Mouse (Mus musculus): ENCODE results near the gene Bscl2. TPM values are rescaled to one million over a fixed set of nuclear protein-coding genes. Genes with fewer than 3 reads are reported as not detected.
"Not testable (repeated sequence)": the region's sequence is repeated elsewhere in the genome, so short reads cannot be mapped to it uniquely, and the experiment has no call there.

The Bscl2 gene
- total RNA-seq, 2 experiments from 2014 or later = 15.9 to 17.8 TPM

DNA sequence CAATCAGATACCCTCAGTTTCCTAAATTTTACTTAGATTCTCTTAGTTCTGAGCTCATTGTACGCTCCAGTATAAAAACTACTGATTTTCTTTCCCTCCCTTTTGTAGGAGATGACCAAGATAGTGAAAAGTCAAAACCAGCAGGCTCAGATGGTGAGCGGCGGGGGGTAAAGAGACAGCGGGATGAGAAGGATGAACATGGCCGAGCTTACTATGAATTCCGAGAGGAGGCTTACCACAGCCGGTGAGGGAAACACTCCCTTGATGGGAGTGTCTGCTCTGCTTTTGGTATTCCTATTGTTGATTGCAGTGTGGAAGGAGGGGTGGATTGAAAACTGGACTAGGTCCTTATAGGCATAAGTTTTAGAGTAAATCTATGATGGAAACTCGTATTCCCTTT is 14.6 kb upstream of the Bscl2 start:
- intact Hi-C loops (cut with DNase I) = no loop called here
- no peak for DNase-seq

DNA sequence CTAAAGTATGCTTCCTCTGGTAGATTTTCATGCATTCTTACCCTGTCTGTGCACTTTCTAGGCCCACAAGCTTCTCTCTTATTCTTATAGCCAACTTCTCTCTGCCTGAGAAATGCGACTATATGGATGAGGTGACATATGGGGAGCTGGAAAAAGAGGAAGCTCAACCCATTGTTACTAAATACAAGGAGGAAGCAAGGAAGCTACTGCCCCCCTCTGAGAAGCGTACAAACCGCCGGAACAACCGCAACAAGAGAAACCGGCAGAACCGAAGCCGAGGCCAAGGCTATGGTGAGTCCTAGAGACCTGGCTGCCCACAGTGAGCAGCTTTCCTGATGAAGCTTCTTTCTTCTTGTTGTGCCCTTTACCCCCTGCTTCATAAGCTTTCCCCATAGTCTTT is 7.6 kb upstream of the Bscl2 start, which contains the start of gene AC129217.1:
Gene AC129217.1, plus strand, starts transcription at position 114 of the 400 bp plus-strand sequence.
- no peak for DNase-seq
- intact Hi-C loops (cut with DNase I) = no loop called here

DNA sequence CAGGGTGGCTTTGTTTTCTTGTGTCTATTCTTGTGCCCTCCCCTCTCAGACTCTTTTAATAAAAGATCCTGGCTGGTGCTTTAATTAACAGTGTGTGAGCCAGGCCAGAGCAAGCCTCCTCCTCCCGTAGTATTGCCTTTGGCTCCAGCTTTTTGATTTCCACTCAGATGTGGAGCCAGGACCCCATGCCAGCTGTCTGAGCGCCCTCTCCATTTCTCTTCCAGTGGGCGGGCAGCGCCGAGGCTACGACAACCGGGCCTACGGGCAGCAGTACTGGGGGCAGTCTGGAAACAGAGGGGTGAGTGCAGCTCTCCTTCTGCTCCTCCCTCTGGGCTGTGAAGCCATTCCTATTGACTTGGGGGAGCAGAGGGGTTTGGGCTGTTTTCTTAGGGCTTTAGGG is 6.6 kb upstream of the Bscl2 start:
- intact Hi-C loops (cut with DNase I) = no loop called here
- DNase-seq = no peak

DNA sequence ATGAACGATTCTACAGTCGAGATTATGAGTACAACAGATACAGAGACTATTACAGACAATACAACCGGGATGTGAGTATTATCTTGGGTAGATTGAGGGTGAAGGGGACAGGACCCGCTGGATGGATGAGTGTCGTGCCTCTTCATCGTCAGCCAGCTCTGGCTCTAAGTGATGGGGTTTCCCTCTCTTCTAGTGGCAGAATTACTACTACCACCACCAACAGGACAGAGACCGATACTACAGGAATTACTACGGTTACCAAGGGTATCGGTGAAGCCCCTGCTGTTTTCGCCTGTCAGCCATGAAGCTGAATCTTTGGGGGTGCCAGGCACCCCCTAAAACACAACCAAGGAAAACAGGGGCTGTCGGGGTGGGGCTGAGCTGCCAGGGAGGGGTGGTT is 6.0 kb upstream of the Bscl2 start:
- no peak for DNase-seq
- intact Hi-C loops (cut with DNase I) = no loop called here

DNA sequence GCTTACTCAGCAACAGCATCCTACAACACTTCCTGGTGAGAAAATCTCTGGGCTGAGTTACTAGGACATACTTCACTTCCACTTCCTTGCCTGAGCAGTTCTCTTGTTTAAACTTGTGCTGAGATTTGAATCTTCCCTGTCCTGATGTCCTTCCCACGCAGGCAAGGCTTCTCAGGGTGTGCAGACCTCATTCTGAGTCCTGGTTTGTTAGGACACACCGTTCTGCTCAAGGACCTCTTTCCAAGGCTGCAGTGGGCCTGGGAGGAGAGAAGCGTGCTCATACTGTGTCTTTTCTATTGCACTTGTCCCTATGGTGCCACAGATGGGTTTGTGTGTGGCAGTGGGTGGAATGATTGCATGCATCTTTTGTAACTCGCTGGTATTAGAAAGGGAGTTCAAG is 4.3 kb upstream of the Bscl2 start:
- no peak for DNase-seq
- intact Hi-C loops (cut with DNase I) = no loop called here

DNA sequence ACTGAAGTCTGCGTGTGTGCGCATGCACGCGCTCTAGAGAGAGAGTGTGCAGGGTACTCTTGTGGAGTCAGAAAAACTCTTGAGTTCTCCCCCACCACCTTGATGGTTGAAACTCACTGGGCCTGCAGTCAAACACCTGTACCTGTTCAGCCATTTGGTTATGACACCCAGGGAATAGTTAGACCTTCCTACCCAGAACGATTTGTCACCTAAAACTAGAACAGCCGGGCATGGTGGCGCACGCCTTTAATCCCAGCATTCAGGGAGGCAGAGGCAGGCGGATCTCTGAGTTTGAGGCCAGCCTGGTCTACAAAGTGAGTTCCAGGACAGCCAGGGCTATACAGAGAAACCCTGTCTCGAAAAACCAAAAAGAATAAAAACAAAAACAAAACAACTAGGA is 940 bp upstream of the Bscl2 start:
- intact Hi-C loops (cut with DNase I); DNase-seq: not testable (repeated sequence)

DNA sequence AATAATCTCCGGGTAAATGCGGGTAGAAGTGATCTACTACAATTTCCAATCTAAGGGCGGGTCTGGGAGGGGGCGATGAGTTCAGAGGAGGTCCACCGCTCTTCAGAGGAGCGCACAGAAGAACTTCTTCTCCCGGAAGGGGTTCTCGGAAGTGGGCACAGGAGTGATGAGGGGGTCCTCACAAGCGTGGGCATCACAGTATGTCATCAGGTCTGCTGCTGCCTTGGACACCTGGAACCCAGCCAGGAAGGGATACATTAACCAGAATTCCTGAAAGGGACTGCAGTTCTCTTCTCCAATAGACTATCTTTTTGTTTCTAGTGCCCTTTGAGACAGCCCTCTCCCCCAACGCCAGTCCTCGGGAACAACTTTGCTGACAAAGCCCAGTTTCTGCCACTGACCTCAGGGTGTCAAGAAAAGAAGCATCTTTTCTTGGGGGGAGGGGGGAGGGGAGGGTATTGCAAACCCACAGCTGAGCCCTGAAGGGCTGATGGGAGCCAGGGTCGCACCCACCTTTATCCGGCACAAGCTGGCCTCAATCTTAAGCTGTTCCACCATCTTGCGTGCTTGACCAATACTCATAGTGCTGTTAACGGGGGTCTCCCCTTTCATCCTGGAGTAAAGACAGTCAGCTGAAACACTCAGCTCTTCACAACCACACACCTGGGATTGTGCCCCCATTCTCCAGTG is 919 bp downstream of the Bscl2 start:
- DNase-seq = no peak
- intact Hi-C loops (cut with DNase I) = no loop called here

DNA sequence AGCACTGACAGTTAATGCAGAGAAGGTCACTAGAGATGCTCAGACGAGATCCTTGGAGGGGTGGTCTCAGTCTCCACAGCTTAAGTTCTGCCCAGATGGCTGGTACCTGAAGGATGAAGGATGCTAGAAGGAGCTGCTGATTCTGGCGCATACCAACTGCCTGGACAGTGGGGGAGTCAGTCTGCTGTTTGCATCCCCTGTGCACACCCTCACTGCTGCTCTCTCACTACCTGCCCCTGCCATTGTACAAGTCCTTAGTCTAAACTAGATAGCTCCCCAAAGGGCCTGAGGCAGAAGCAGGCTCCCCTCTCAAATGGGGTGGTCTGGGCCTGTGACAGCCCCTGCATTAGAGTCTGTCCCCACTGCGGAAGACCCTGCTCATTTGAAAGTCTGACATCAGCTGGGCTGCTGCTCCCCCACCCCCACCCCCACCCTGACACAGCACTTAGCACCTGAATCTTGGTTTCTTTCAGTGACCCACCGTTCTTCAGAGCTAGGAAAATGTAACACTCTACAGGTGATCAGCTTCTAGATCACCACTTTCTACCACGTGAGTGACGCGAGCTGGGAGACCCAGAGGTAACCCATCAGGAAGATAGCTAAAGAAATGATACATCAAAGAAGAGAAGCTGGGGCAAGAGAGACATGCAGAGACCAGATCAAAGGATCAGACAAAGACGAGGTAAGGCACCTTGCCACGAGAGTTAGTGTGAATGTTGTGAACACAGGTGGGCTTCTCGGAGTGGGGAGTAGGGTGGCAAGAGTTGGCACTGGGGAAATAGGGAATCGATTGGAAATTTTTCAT is 2.0 kb downstream of the Bscl2 start, which contains the start of gene Gng3:
Gene Gng3, minus strand, starts transcription at position 92 of the 805 bp plus-strand sequence.
- intact Hi-C loops (cut with DNase I) = no loop called here
- DNase-seq = no peak

DNA sequence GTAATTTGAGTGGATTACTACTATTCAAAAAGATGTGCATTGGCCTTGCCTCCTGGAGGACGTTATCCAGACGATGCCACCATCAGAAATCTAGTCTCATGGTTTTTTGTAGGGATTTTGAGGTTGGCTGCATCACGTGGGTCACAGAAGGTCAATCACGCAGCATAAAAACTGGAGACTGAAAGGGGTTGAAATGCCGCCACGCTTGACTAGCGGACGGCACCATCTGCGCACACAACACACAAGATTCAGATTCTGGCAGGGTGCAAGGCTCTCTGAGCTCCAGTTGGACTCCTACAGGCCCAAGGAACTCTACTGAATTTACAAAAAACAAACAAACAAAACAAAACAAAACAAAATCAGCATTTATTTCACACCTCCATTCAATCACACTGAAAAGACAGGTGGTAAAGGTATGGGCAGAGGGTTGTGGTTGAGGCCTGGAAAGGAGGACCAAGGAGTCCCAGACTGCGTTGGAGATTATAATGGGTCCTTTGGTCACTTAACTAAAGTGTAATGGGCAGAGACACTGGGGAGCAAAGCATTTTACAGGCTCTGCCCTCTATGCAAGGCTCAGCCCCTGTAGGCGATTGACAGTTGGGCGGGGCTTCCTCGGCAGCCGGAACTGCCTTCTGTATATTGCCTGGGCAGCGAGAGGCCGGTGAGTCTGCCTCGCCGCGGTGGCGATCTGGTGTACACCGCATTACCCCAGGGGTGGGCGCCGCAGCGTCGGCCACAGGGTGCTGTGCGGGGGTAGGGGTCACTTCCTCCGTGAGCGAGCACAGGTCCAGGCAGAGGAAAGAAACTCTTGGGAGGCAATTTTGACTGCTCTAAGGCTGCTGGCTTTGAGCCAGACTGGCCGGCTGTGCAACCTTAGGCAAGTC is 2.9 kb downstream of the Bscl2 start:
- intact Hi-C loops (cut with DNase I) = loop anchor here (5.0 kb wide), 1 partner anchor 52 kb away; the partner anchor contains the start of gene Ints5
- DNase-seq = peak; percentile 64 to 65

DNA sequence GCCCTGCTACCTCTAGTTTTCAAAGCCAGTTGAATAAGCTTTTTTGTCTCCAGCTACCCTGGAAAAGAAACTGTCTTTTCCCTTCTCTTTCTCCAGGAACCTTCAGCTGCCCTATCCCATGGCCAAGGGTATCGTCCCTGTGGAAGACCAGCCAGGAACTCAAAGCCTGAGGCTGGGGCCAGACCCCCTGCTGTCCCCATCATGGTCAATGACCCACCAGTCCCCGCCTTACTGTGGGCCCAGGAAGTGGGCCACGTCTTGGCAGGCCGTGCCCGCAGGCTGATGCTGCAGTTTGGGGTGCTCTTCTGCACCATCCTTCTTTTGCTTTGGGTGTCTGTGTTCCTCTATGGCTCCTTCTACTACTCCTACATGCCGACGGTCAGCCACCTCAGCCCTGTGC is 3.7 kb downstream of the Bscl2 start:
- intact Hi-C loops (cut with DNase I) = loop anchor here (5.0 kb wide), 1 partner anchor 51 kb away; the partner anchor contains the start of gene Ints5
- DNase-seq = no peak

DNA sequence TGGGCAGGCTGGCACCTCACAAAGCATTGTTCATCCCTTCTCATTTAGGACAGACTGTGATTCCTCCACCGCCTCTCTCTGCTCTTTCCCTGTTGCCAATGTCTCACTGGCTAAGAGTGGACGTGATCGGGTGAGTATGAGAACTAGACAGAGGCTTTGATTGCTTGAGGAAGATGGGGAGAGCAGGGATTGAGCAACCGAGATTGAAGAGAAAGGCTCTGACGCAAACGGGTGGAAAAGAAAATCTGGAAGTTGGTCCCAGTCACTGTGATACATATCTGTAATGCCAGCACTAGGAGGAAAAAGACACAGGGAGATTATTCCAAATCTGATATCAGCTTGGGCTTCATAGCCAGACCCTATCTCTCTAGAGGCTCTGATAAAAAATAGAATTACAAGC is 5.7 kb downstream of the Bscl2 start:
- DNase-seq = no peak
- intact Hi-C loops (cut with DNase I) = loop anchor here (5.0 kb wide), 1 partner anchor 49 kb away; the partner anchor contains the start of gene Ints5

DNA sequence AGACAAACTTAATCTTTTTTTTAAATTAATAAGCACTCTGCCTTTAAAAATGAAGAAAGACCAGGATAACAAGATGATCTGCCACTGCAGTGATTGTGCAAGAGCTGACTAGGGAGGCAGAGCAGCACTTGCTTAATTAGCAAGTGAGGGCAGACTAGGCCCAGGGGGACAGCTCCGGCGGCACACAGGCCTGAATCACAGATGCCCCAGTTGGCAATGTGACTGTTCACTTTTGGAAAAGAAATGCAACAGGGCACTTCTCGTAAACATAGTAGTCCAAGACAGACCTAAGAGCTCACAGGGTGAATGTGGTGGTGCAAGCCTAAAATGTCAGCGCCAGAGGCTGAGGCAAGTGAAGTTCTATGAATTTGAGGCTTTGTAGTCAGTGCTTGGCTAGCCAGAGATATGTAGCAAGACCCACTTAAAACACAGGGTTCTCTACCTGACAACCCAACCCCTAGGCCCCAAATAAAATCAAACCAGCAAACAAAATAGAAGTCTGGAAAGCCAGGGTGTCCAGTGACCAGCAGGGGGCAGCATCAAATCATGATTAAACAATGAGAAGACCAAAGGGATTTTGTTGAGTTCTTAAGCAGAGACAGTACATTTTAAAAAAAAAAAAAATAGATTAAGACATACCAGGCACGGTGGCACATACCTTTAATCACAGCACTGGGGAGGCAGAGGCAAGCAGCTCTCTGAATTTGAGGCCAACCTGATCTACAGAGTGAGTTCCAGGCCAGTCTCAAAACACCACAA is 7.3 kb downstream of the Bscl2 start:
- DNase-seq = peak; percentile 59 to 82
- intact Hi-C loops (cut with DNase I) = loop anchor here (5.0 kb wide), 2 partner anchors 48 to 258 kb away; partner anchors contain the start of gene Ints5

DNA sequence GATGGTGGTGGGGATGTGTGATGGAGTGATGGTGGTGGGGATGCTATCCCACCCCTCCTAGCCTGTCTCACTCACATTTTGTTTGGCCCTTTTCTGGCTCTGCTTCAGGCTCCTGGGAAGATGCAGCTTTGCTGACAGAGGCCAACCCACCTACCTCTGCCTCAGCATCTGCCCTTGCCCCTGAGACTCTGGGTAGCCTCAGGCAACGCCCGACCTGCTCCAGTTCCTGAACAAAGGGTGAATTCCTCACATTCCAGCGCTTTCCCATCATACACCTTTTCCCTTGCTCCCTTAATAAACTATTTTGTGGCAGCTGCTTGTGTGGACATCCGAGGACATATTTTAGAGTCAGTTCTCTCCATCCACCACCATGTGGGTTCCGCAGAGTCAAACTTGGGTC is 11.1 kb downstream of the Bscl2 start:
- intact Hi-C loops (cut with DNase I) = loop anchor here (5.0 kb wide), 1 partner anchor 254 kb away; no protein-coding TSS in a partner anchor
- no peak for DNase-seq

DNA sequence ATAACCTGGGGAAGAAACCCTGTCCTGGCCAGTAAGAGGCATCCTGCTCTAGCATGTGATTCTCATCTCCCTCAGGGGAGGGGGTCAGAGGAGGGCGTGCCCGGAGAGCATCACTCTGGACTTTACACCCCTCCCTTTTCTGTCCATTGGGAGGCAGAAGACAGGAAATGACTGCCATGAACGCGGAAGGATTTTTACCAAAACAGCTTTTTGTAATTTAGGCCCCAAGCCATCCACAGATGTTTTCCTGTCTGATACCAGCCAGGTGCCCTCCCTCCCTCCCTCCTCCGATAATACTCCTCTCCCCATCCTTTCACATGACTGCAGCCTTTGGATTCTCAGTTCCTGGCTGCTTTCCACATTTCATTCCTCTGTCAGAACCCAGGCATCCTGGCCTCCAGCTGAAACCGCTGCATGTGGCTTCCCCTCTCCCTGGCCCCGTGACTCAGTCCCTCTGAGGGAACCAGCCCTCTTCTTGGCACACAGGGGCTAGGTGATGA is 13.2 kb downstream of the Bscl2 start, which contains the start of gene Lrrn4cl:
Gene Lrrn4cl, plus strand, starts transcription at position 367 of the 500 bp plus-strand sequence.
- DNase-seq = peak; percentile 53 to 63
- intact Hi-C loops (cut with DNase I) = no loop called here

DNA sequence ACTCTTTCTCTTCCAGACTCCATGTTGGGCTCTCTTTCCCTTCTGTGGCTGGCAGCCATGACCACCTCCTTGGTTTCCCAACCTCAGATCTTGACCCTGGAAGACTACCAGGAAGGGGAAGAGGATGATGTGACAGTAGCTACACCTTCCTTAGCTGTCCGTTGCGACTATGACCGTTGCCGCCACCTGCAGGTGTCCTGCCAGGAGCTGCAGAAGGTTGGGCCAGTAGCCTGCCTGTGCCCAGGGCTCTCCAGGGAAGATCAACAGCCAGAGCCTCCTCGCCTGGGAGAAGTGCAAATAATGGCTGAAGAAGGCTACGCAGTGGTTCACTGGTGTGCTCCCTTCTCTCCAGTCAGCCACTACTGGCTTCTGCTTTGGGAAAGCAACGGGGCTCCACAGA is 14.4 kb downstream of the Bscl2 start:
- no peak for DNase-seq
- intact Hi-C loops (cut with DNase I) = no loop called here

DNA sequence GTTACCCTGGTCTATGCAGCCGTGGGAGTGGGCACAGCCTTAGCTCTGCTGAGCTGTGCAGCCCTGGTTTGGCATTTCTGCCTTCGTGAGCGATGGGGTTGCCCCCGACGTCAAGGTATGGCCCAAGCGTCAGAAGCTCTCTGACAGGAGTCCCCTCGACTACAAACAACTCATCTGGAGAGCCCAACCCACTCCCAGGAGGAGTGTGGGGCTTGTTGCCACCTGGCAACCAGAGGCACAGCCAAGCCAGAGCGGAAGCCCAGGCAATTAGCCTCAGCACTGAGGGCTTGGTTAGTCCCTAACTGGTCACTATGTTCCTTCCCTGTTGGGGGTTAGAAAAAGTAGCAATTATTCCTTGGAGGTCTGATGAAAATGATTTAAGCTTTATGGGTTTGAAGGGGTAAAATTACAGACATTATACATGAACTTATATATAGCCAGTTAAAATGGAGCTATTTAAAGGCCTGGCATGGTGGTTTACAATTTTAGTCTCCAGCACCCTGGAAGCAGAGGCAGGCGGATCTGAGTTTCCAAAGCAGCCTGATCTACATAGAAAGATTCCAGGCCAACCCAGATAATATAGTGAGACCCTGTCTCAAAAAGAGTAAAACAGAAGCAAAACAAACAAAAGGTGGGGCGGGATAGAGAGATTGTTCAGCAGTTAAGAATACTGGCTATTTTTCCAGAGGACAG is 15.1 kb downstream of the Bscl2 start:
- peak; percentile 61 to 69 for DNase-seq
- intact Hi-C loops (cut with DNase I) = no loop called here

DNA sequence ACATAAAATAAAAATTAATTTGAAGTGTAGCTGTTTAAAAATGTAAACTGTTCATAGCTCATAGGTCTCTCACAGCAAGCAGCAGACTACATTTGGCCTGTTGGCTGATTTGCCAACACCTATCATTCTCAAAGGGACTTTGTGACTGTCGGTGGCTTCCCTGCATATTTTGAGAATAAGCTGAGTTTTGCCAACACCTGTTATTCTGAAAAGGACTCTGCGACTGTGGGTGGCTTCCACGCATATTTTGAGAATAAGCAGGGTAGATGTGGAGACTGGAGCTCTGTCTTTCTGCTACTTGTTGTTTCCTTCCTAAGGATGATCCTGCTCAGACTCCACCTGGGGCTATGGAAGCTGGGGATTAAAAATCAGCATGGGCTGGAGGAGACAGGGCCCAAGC is 15.8 kb downstream of the Bscl2 start:
- DNase-seq = no peak
- intact Hi-C loops (cut with DNase I) = no loop called here

DNA sequence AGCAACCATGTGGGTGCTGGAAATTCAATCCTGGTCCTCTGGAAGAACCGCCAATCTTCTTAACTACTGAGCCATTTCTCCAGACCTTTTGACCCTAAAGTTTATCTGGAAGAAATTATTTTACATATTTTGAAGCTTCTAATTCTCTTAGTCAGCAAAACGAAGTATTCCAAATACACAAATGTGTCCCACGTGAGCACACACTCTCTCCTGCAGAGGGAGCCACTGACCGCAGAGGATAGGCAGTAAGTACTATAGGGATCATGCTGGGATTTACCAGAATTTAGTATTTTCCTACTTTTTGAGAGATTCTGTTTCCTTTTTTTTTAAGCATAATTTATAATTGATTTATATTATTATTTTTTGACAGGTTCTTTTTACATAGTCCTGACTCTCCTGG is 20.4 kb downstream of the Bscl2 start:
- DNase-seq = peak in 1 of 2 experiments; percentile 42
- intact Hi-C loops (cut with DNase I) = loop anchor here (5.0 kb wide), 1 partner anchor 250 kb away; no protein-coding TSS in a partner anchor

DNA sequence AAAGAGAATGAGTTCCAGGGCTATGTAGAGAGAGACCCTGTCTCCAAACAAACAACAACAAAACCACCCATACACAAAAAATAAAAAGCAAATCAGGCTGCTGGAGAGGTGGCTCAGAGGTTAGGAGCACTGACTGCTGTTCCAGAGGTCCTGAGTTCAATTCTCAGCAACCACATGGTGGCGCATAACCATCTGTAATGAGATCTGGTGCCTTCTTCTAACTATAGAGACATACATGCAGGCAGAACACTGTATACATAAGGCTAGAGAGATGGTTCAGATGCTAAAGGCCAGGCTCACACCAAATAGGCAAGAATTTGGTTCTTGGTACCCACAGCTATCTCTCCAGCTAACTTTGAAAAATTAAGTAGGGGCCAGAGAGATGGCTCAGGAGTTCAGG is 21.8 kb downstream of the Bscl2 start:
- DNase-seq = no peak
- intact Hi-C loops (cut with DNase I) = loop anchor here (5.0 kb wide), 1 partner anchor 248 kb away; no protein-coding TSS in a partner anchor

Measured in gastrocnemius, postnatal 36 days (tissue).